8 mouse cellular contexts compared by ENCODE assay signal in the genomic region with DNA sequence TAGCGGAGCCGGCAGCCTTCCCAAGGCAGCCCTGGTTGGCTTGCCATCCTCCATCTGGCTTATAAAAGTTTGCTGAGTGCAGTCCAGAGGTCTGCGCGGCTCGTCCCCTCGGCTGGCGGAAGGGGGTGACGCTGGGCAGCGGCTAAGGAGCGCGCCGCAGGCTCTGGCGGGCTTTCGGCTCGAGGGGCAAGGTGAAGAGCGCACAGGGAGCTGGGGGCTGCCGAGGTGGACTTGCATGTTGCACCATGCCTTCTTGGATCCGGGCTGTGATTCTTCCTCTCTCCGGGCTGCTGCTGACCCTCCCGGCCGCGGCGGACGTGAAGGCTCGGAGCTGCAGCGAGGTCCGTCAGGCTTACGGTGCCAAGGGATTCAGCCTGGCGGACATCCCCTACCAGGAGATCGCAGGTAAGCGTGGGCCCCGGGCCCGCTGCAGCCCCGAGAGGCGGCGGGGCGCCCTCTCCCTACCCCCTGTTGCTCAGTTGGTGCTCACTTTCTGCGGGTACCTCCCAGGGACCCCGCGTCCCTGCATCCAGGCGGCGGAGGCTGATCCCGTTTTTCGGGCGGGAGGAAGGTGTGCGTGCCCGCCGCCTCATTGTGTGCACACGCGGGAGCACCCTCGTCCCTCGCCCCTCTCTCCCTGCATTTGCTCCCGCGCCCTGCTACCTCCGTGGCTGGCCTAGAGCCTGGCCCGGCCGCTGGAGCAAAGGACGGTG. TPM values are rescaled to one million over a fixed set of nuclear protein-coding genes. Genes with fewer than 3 reads are reported as not detected.
A peak's percentile ranks its signal among the peaks of the same experiment; 100 is the strongest.
DNase-seq lines count a peak whose midpoint lies in the region; ATAC-seq and TF ChIP-seq lines count a peak whose summit lies in the region.

No protein-coding gene starts in this region.

- H3K4me2 ChIP-seq in limb, embryonic 12.5 days: peak overlapping the region; percentile 54
- peak overlapping the region; percentile 89 for H3K4me2 ChIP-seq in midbrain, embryonic 15.5 days

- peak; percentile 31 for ATAC-seq in frontal cortex, adult (ENCODE audit: low TSS enrichment)
- ATAC-seq in hematopoietic stem cell, adult 5-6 weeks (replicated peaks in 1 of 2; ENCODE audit: insufficient read depth in 1 of 2, low FRiP score in 2 of 2, low TSS enrichment in 1 of 2, low read depth in 1 of 2, poor library complexity in 2 of 2, severe bottlenecking in 2 of 2): peak; percentile 28 to 39; a peak in 1 of 4 replicates
- ATAC-seq in limb, embryonic 12.5 days (ENCODE audit: insufficient number of reproducible peaks, insufficient read depth, low FRiP score, low TSS enrichment, low read depth): peak; percentile 52
- peak; percentile 50 for ATAC-seq in midbrain, embryonic 15.5 days (replicated peaks)

- no peaks in the 10 kb centered on the region for H3K36me3 ChIP-seq in limb, embryonic 12.5 days
- no peaks in the 10 kb centered on the region for H3K36me3 ChIP-seq in midbrain, embryonic 15.5 days (replicated peaks)
- H3K36me3 ChIP-seq in testis, adult 2 months (ENCODE audit: control insufficient read depth, insufficient read depth, low read length): no peaks in the 10 kb centered on the region

- peaks cover 27% of the 10 kb centered on the region for H3K4me1 ChIP-seq in limb, embryonic 12.5 days (replicated peaks)
- H3K4me1 ChIP-seq in midbrain, embryonic 15.5 days: peaks cover 28% of the 10 kb centered on the region
- peaks cover 14% of the 10 kb centered on the region for H3K4me1 ChIP-seq in testis, adult 2 months (ENCODE audit: control insufficient read depth, insufficient read depth, low read length)

- H3K9me3 ChIP-seq in limb, embryonic 12.5 days: no peaks in the 10 kb centered on the region
- H3K9me3 ChIP-seq in midbrain, embryonic 15.5 days: no peaks in the 10 kb centered on the region

- WGBS in limb, embryonic 12.5 days: under 1% methylated on average over 57 of the region's 58 CpGs
- WGBS in midbrain, embryonic 15.5 days: under 1% methylated on average over 58 of the region's 58 CpGs

- H3K4me3 ChIP-seq in limb, embryonic 12.5 days (replicated peaks): peak overlapping the region; percentile 81
- H3K4me3 ChIP-seq in midbrain, embryonic 15.5 days: peak overlapping the region; percentile 77
- peak overlapping the region; percentile 61 for H3K4me3 ChIP-seq in testis, adult 2 months (ENCODE audit: control insufficient read depth, low read depth, low read length)

- no peak; the same call in 1 of the 2 replicates for TF ChIP-seq POLR2A in testis, adult 2 months (IDR thresholded peaks at IDR 0.05; ENCODE audit: control insufficient read depth, low read depth, low read length)

- H3K27ac ChIP-seq in limb, embryonic 12.5 days: peak overlapping the region; percentile 99
- H3K27ac ChIP-seq in midbrain, embryonic 15.5 days: peak overlapping the region; percentile 94
- H3K27ac ChIP-seq in testis, adult 2 months (ENCODE audit: control insufficient read depth, insufficient read depth, low read depth, low read length): no peak overlapping the region

- peak; percentile 4 for DNase-seq in gastrocnemius, adult 18-20 months (ENCODE audit: low spot score)
- DNase-seq in gastrocnemius, postnatal 10 days: no peak
- DNase-seq in cerebellum, adult 9-10 months: peak; percentile 18

- H3K9ac ChIP-seq in limb, embryonic 12.5 days (replicated peaks): peak overlapping the region; percentile 94
- peak overlapping the region; percentile 75 for H3K9ac ChIP-seq in midbrain, embryonic 15.5 days

- no peaks in the 10 kb centered on the region for H3K27me3 ChIP-seq in limb, embryonic 12.5 days
- peaks cover 4% of the 10 kb centered on the region; the same call in 1 of the 2 replicates for H3K27me3 ChIP-seq in midbrain, embryonic 15.5 days (replicated peaks)
- no peaks in the 10 kb centered on the region for H3K27me3 ChIP-seq in testis, adult 2 months (ENCODE audit: control insufficient read depth, insufficient read depth, low read length)

- no peak for TF ChIP-seq CTCF in testis, adult 2 months (IDR thresholded peaks at IDR 0.05; ENCODE audit: control insufficient read depth, insufficient read depth, insufficient replicate concordance, low read depth, low read length)

RNA-seq across cellular contexts. Expression of gene Gpc6, which starts 0.7 kb away (rescaled TPM):
- 1 to 10 TPM; 1.5 to 2.6 TPM for total RNA-seq in gastrocnemius, adult 18-20 months (2021)
- 10 to 100 TPM; 14.4 to 17.5 TPM for total RNA-seq in gastrocnemius, postnatal 10 days (2021)
- total RNA-seq in hematopoietic stem cell, adult 5-6 weeks (2017): not detected in 2 replicates
- 47.0 and 49.0 TPM in 2 replicates for polyA plus RNA-seq in limb, embryonic 12.5 days (2016; fragmentation: Nextera tagmentation; extraction: Ambion mirVana)
- 20.5 and 21.1 TPM in 2 replicates for polyA plus RNA-seq in midbrain, embryonic 15.5 days (2015; fragmentation: Nextera tagmentation; extraction: Ambion mirVana)
- 0.35 and 0.63 TPM in 2 replicates for polyA plus RNA-seq in testis, adult 2 months (2012; rRNA removed)

Comparison
In these comparisons a context has a peak if more than half of its experiments do, and no peak if none do; other contexts are left out.
1. RNA of gene Gpc6, which starts 0.7 kb away (total RNA-seq): 14.4 to 17.5 TPM in gastrocnemius, postnatal 10 days; 1.5 to 2.6 TPM in gastrocnemius, adult 18-20 months and not detected in hematopoietic stem cell, adult 5-6 weeks; every median in the first group is over 4 times any median in the second.
2. Peak in every context shown above with its lines, with median percentiles within 50 percentile points of each other: ATAC-seq and H3K4me3 ChIP-seq.